Mouse (Mus musculus) mouse trophoblast stem cell (cell line): ENCODE results near the gene Olfr116.

Source experiments
- in situ Hi-C, 2 experiments: fragments of 300-500 bp; cut with MseI, MboI; formaldehyde crosslinking; loops; 2 replicates in 1 of 2; 3 replicates in 1 of 2; pipeline ENCODE4 v1.15.1; 2025

The Olfr116 gene

DNA sequence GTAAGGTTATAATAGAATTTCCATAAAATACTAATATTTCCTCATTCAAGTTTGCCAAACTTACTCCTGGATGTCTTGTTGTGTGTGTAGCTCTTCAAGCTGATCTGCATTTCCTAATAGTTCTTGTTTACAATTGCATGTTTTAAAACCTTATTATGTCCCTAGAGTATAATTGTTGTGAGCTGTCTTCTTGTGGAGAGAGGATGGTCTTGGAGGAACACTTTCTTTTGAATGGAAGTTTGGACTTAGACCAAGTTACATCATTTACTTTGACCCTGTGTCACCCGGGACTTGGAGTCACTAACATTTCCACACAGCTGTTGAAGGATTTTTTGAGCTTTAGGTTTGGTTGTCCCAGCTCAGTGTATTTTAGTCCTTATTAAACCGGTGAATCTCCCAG is at the start of gene Olfr116, which contains the start of gene Olfr115:
TSS of gene Olfr116 (minus strand) at position 191 of the 400 bp plus-strand sequence.
TSS of gene Olfr115 (minus strand) at position 101 of the 400 bp plus-strand sequence.
- in situ Hi-C loops = no loop called here

- in situ Hi-C loops = no loop called here
Measured at GRCm38 (mm10) chr17:37666688-37667087, 39.7 kb upstream of the Olfr116 start, which contains the start of gene Olfr118. Gene Olfr118, plus strand, starts transcription at chr17:37666988.

DNA sequence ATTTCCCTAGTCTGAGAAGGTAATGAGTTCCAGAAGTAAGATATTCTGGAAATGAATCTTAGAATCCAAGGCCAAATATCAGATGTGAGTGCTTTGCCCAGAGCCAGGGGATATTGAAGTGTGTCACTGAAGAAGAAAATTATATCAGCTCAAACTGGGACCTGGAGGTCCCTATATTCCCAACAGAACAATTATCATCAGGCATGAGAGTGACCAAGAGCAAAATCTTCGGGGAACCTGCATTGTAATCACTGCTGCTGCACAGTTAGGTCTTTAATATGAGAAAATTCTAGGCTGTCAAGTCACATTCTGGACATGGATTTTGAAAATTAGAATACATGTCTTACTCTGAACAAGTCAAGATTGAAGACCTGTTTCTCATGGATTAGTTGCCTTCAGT is 36.7 kb upstream of the Olfr116 start, which contains the start of gene Olfr117:
TSS of gene Olfr117 (minus strand) at position 101 of the 400 bp plus-strand sequence.
- in situ Hi-C loops = no loop called here

DNA sequence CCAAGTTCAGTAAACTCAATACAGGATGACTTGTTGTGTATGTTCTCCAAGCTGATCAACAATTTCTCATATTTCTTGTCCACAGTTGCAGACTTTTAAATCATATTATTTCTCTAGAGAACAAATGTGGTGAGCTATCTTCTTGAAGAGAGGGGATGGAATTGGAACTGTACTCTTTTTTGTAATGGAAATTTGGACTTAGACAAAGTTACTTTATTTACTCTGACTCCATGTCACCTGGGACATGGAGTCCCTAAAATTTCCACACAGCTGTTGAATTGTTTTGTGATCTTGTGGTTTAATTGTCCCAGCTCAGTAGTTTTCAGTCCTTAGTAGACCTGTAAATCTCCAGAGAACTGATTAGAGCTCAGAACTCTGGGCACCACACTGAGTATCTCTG is 34.4 kb downstream of the Olfr116 start, which contains the start of gene Olfr114:
TSS of gene Olfr114 (minus strand) at position 101 of the 400 bp plus-strand sequence.
- in situ Hi-C loops = no loop called here

DNA sequence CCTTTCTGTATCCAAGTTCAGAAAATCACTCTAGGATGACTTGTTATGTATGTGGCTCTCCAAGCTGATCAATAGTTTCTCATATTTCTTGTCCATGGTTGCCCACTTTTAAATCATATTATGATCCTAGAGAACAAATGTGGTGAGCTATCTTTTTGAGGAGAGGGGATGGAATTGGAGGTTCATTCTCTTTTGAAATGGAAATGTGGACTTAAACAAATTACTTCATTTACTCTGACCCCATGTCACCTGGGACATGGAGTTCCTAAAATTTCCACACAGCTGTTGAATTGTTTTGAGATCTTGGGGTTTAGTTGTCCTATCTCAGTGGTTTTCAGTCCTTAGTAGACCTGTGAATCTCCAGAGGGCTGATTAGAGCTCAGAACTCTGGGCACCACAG is 49.4 kb downstream of the Olfr116 start, which contains the start of gene Olfr113:
TSS of gene Olfr113 (minus strand) at position 101 of the 400 bp plus-strand sequence.
- in situ Hi-C loops = no loop called here
